Mouse (Mus musculus): ENCODE measurements around the gene Rreb1.

Gene Rreb1

DNA sequence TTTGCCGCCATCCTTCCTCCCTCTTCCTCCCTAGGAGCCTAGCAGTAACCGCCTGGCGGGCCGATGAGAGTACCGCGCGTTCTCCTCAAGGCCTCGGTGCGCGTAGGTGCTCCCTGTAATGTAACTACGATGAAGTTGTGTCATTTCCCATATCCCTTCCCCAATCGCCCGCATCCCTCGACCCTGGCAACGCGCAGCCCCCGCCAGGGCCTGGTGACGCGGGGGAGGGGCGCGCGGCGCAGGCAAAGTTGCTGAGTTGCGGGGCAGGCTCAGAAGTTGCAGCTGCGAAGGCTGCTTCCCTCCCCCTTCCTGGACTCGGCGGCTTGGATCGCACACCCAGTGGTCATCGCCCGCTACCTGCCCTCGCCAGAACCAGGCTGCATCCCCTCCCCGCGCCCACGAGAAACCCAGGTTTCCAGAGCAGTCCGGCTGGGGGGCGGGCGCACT is at the start of gene Rreb1:
Gene Rreb1, plus strand, starts transcription at position 254 of the 447 bp plus-strand sequence.
- in situ Hi-C loops (cut with MboI, MseI) = no loop called here

DNA sequence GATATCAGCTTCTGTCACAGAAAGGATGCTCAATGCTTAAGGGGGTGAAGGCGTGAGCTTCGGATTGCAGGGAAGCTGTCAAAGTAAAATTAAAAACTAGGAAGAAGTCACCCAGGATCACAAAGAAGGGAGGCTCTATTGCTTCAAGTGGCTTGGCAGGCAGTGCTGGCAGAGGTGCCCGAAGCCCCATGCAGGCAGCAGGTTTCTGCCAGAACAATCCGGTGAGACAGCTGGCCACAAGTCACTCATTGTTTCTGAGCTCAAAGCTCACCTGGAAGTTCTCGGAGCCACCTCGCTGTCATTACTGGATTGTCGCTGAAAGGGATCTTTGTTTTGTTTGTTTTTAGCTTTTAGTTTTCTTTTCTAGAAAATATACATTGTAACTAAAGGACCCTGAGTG is 49.6 kb upstream of the Rreb1 start:
- in situ Hi-C loops (cut with MboI, MseI) = no loop called here

DNA sequence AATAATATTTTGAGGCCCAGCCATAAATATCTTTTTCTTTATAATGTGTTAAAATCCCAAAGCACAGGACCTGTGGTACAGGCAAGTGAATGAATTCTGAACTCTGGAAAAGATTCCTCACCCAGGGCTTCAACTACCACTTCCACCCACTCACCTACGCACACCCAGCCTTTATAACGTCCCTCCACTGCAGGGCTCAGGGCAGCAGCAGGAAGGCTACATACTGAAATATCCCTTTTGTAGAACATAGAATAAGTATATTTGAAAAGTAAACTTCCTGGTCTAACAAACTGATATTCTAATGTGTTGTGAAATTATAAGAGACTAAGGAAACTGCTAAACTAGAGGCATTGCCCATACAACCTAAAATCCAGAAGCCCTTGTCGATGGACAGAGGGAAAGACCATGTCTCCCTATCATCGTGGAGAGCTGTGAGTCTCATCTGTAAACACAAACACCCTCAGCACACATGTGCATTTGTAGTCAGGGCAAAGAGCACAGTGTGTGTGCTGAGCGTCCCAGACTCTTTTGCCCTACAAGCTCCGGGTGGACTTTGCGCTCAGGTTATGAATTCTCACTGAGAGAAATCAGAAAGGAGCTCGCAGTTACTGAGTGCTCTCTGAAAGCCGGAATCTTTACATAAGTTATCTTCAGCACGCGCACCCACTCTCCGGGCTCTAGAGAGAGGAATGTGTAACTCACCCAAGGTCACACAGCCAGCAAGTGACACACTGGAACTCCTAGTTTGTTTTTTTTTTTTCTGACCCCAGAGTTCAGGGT is 46.1 kb upstream of the Rreb1 start:
- in situ Hi-C loops (cut with MboI, MseI) = no loop called here

- in situ Hi-C loops (cut with MboI, MseI) = no loop called here
These were observed 43.7 kb upstream of the Rreb1 start for GRCm38 (mm10) chr13:37734501-37734900.

GRCm38 (mm10) chr13:37740111-37740510 is 38.1 kb upstream of the Rreb1 start:
- in situ Hi-C loops (cut with MboI, MseI) = no loop called here

DNA sequence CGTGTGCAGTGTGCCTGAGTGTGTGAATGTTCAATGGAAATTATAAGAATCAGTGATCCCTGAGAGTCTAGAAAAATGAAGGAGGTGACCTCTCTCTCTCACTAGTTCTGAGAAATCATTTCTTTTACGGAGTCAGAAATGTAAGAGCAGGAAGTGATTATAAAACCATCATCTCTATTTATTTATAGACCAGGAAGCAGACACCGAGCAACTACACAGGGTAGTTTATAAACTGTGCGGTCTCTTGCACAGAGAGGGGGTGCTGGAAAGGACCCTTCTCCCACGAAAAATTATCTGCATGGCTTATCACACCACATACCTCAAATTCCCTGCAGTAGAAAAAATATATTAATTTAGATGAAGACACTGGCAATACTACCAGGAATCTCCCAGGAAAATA is 37.4 kb upstream of the Rreb1 start:
- in situ Hi-C loops (cut with MboI, MseI) = no loop called here

DNA sequence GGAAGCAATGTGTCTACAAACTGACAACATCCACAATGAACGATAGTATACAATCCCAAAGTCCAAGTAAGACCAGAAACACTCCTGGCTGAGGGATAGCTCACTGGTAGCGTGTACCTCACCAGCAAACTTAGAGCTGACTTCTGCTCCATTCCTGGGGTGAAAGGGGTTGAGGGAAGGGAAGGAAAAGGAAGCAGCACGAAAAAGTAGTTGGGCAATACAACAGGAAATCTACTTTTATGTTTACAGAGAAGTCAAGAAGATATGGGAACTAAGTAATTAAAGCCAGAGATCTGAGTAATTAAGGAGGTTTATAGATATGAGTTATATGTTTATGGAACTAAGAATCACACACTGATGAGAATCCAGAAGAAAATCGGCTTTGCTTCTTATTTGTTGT is 36.0 kb upstream of the Rreb1 start:
- in situ Hi-C loops (cut with MboI, MseI) = no loop called here

GRCm38 (mm10) chr13:37747504-37747903 is 30.7 kb upstream of the Rreb1 start:
- in situ Hi-C loops (cut with MboI, MseI) = no loop called here

- in situ Hi-C loops (cut with MboI, MseI) = no loop called here
These were observed 28.7 kb upstream of the Rreb1 start for GRCm38 (mm10) chr13:37749485-37749884.

GRCm38 (mm10) chr13:37751154-37751950 is 26.8 kb upstream of the Rreb1 start:
- in situ Hi-C loops (cut with MboI, MseI) = no loop called here

- in situ Hi-C loops (cut with MboI, MseI) = no loop called here
These were observed 18.7 kb upstream of the Rreb1 start for GRCm38 (mm10) chr13:37759341-37760012.

GRCm38 (mm10) chr13:37760013-37760342 is 18.2 kb upstream of the Rreb1 start:
- in situ Hi-C loops (cut with MboI, MseI) = no loop called here

GRCm38 (mm10) chr13:37760373-37760772 is 17.8 kb upstream of the Rreb1 start:
- in situ Hi-C loops (cut with MboI, MseI) = no loop called here

DNA sequence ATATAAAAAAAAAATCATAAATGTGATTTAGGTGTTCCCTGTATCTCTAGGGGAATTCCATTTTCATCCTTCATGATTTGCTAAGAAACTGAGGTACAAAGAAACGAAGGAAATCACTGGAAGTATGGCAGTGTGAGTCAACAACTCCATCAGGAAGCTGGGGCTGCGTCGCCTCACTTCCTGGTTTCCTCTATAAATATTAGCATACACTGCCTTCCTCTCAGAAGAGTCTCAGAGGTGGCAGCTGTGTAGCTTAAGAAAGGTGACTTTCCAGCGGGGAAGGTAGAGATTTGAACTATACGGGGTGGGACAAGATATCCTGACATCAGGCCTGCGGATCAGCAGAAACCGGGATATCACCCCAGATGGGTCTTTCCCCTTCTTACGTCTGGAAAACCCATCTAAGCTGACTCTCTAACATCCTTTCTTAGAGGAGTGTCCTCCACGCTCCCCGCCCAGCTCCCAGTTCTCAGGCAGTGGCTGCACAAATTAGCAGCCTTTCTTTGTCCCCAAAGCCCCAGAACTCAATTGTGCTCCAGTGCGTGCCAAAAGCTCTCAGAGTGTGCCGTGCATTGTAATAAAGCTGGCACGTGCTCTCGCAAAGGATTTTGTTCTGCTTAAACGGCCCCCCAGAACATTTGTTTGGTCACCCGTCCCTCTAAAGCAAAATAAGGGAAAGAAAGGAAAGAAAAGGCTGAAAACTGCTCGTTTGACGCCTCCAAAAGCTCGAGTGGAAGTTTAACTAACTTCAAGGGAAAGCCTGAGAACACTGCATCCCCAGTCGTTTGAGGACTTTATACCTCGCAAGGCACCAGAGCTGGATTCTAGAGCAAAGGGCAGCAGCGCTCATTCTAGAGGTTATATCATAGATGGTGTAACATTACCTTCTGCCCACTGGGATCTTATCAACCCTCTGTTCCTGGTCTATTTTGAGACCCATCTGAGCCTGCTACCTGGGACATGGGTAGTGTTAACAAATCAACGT is 17.0 kb upstream of the Rreb1 start:
- in situ Hi-C loops (cut with MboI, MseI) = no loop called here

DNA sequence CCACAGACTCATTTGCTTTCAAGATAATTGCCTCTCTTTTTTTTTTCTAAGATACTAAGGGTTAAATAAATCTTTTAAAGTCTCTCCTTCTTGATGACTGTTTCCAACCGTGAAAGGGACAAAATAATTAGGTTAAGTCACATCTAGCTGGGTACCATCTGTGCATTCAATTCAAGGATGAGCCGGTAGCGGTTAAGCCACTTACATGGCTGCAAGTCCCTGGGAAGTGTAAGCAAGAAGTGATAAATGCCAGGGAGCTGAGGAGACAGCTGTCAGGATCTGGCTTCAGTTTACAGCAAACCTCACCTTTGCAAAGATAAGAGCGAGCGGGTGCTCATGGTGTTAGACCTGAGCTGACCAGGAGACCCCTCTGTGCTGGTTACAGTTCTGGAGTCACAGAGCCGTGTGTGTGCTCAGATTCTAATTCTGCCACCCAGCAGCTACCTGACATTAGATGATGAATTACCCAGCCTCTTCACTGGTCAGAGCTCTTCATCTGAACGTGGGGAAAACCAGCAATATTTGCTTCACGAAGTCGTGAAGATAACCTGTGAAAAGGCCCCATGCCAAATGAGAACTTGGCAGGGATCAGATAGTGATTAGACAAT is 14.3 kb upstream of the Rreb1 start:
- in situ Hi-C loops (cut with MboI, MseI) = no loop called here

DNA sequence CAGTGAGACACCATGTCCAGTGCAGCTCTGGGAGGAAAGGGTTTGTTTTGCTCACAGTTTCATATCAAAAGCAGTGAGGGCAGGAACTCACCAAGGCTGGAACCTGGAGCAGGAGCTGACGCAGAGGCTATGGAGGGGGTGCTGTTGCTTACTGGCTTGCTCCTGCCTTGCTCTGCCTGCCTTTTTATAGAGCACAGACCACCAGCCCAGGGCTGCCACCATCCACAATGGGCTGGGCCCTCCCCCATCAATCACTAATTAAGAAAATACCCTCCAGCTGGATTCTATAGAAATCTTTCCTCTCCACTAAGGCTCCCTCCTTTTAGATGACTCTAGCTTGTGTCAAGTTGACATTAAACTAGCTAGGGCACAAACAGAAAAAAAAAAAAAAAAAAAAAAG is 8.4 kb upstream of the Rreb1 start:
- in situ Hi-C loops (cut with MboI, MseI) = no loop called here

DNA sequence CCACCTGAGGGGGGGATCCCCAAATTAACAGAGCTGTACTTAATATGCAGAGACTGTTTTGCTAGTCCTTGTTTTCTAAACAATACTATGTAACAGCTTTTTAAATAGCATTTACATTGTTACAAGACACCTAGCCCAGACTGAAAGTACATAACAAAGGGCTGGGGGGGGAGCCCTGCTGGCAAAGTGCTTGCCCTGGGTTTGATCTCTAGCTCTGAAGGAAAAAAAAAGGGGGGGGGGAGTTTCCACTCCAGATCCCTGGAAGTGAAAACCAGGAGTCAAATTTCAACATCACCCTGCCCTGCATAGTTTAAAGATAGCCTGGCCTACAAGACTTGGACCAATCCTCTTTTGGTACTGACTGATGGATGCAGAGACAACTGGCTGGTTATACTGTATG is 4.7 kb upstream of the Rreb1 start:
- in situ Hi-C loops (cut with MboI, MseI) = no loop called here

GRCm38 (mm10) chr13:37776675-37777074 is 1.5 kb upstream of the Rreb1 start:
- in situ Hi-C loops (cut with MboI, MseI) = no loop called here

DNA sequence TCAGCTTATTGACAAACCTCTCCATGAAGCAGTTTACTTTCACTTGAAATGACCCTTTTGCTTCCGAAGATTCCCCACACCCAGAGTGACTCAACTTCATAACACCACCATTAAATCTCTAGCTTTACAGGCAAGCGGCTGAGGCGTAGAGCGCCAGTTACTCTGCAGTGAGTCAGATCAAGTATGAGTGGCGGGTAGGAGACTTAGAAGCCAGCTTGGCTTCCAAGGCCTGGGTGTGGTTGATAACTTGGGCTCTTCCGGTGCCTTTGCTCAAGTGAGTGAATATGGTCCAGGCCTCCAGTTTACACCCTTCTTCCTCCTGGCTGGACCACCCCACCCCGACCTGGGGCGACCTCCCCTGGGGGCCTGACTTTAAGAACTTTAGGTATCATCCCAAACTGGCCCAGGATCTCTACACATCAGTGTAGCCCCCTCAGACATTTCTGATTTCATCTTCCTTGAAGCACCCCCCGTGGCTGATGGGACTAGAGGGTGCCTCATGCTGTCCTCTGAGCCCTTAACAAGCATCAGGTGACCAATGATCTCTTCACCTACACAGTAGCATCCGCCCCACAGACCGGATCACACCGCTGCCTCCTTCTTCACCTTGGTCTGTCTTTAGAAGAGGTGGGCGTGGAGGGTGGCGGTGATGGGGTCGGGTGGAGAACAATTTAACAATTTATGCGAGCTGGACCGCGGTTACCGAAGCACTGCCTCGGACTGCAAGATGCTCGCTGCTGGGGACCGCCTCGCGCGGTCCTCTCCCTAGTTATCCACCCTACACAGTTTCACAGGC is 651 bp upstream of the Rreb1 start:
- in situ Hi-C loops (cut with MboI, MseI) = no loop called here

Data from T-helper 17 cell (primary cell).